Mouse (Mus musculus): Measurements from ENCODE around the gene Coa3.

The Coa3 gene

DNA sequence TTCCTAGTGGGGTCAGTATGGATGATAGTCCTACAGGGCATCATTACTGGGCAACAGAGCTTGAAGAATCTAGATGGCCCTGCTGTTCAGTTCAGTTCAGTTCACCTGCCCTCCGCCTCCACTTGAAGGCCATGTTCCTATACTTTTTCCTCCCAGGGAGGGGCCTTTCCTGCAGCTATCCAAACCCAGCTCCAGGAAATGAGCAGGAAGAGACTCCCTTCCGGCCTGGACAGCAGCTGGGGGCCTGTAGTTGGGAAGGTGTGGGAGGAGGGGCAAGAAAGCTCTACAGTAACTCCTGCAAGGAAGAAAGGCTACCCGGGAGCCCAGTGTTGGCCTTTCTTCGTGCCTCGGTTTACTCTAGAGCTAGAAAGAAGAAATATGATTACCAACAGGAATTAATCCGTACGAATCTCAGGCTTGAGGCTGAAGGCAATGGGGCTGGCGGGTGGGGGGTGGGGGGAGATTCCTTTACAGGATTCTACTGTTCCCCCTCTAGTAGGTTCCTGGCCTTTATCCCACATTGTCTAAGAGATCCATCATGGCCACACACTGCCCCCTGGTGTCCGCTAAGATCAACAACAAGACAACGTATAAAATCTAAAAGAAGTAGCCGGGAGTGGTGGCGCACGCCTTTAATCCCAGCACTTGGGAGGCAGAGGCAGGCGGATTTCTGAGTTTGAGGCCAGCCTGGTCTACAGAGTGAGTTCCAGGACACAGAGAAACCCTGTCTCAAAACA lies 30.5 kb downstream of the Coa3 start:
- DNase-seq, result peak; percentile 46

DNA sequence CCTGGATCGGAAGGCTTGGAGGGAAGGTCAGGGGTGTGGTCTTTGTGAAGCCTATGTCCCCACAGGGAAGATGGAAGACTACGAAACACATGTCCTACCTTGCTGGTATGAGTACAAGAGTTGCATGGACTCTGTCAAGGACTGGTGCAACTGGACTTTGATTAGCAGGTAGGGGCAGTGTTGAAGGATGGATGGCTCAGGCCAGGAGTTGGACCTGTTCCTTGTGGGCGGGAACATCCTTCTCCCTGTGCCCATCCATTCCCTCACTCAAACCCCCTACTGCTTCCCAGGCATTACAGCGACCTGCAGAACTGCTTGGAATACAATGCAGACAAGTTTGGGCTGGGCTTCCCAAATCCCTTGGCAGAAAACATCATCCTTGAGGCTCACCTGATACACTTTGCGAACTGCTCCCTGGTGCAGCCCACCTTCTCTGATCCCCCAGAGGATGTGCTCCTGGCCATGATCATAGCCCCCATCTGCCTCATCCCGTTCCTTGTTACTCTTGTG lies 31.3 kb downstream of the Coa3 start:
- no peak for DNase-seq

DNA sequence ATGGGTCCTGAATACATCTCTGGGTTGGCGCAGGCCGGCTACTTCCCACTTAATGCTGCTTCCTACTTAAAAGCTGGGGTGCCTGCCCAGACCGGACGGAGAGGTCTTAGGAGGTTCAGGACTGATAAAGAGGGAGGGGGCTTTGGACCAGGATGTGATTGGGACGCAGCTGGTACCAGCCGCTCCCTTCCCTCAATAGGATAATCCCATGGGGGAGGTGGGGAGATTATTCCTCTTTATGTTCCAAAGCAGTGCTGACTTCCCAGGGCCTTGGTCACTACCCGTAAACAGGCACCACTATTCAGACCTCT lies 32.3 kb downstream of the Coa3 start:
- no peak for DNase-seq

DNA sequence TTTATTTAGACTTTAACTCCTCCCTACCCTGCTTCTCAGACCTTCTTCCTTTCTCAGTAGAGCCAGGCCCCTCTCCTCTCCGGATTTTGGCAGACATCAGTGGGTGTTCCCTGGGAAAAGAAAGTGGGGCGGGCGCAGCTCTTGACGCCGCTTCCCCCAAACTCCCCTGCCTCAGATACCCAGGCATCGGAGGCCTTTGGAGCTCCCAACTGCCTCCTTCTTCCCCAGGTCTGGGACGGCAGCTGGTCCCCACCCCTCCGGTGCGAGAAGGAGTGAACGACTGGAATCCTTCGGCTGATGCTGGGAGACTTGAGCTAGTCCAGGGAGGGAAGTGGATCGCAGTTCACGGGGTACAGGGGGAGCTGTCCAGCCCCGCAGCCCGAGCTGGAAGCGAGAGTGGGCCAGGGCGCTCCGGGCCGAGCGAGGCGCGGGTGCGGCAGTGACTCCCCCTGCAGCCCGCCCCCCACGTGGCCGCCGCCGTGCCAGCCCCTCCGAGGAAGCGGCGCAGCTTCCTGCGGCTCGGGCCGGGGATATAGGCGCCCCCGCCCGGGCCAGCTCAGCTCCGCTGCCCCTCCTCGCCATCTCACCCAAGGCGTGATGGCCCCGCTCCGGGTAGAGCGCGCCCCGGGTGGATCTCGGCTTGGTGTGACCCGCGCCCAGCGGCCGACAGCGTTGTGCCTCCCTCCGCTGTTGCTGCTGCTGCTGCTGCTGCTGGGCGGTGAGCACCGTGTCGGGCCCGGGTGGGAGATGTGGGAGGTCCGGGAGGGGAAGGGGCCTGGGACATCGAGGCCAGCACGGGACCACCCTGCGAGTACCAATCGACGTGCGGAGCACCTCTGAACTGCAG lies 32.8 kb downstream of the Coa3 start, which contains the start of gene Ramp2:
TSS of gene Ramp2 (plus strand) at position 174 of the 847 bp plus-strand sequence.
- no peak for DNase-seq

DNA sequence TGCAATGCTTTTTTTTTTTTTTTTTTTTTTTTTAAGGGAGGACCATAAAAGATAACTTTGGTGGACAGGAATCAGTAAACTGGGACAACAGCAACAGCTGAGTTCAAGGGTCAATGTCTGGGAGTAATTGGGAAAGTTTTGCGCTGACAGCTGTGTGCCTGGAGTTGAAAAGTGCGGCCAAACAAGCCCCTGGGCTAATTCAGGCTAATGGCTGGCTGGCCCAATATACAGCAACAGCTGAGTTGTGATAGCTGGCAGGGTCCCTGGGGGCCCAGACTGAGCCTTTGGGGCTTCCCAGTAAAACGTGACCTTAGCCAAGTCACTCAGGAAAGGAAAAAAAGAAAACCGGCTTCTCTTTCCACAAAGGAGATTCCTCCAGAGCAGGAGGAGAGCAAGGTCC lies 33.8 kb downstream of the Coa3 start:
- DNase-seq, result no peak

DNA sequence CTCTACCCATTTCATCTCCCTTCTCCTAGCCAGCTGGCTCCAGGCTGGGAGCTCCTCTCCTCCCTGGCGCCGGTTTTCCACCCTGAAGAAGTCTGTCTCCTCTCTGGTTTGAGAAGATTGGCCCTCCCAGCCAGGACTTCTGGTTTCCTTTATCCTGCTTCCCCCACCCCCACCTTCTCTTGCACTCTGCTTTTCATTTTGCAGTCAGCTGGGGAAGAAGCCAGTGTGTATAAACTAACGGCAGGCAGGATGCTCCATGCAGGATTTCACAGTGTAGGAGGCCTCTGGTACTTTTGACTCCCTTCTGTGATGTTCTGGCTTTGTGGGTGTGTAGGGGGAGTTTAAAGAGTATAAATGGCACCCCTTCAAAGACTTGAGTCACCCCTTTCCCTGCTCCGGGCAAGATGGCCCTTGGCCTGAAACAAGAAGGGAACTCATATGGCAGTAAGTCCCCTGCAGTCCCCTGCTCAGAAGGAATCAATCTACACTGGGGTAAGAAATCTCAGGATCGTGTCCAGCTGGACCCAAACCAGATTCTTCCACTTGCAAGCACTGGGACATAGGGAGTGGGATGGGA lies 40.8 kb downstream of the Coa3 start:
- no peak for DNase-seq

DNA sequence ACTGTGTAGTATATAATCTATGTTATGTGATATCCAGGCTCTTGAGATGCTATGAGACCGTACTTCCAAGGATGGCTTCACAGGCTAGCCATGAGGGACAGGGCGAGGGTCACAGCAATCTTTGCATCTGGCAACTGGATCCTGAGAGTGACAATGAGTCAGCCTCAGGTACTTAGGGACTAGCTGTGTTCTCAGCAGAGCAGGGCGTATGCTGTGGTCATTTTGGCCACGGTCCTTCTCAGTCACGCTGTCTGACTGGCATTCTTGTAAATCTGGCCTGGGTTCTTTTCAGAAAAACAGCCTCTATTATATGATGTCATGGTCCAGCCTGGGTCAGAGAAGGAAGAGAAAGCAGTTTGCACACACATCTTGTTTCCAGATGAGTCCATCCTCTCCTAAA lies 42.1 kb downstream of the Coa3 start:
- no peak for DNase-seq

DNA sequence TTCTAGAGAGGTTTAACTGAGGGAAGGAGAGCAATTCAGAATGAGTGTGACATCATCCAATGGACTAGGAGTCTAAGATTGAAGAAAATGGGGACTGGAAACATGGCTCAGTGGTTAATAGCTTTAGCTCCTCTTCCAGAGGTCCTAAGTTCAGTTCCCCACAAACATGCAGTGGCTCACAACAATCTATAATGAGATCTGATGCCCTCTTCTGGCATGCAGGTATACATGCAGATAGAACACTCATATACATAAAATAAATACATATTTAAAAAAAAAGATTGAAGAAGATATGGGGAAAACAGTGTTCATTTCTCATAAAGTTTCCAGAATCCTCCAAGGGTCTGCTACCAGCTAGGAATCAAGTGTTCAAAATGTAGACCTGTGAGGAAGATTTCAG lies 43.5 kb downstream of the Coa3 start:
- DNase-seq, result no peak

DNA sequence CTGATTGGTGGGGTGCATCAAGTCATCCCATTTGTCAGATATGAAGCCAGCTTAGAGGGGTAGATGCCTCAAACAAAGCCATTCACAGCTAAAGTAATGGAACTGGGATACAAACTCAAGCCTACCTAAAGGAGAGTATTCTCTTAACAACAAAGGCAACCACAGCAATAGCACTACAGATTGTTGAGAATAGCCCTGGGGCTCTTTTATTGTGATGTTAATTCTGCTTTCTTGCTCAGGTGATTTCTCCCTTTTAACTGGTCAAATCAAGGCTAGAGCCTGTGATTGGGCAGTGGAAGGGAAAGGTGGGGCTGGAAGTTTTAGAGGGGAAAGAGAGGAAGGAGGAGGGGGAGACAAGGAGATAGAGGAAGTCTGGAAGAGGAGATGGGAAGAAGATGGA lies 44.8 kb downstream of the Coa3 start:
- no peak for DNase-seq

DNA sequence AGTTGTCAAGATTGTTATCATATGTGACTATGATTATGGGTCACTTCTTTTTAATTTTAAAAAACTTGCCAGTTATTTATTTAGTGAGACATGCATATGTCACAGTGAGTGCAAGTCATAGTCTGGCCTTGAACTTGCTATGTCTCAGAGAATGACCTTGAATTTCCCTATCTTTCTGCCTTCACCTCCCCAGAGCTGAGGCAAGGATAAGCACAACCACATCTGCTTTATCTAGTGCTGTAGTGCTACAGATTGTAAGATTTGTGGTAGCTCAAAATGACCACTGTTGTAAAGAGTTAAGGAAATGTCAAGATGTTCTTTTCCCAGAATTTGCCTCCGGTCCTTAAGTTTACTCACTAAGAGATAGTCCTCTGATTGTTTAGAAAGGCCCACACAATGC lies 45.7 kb downstream of the Coa3 start:
- no peak for DNase-seq

DNA sequence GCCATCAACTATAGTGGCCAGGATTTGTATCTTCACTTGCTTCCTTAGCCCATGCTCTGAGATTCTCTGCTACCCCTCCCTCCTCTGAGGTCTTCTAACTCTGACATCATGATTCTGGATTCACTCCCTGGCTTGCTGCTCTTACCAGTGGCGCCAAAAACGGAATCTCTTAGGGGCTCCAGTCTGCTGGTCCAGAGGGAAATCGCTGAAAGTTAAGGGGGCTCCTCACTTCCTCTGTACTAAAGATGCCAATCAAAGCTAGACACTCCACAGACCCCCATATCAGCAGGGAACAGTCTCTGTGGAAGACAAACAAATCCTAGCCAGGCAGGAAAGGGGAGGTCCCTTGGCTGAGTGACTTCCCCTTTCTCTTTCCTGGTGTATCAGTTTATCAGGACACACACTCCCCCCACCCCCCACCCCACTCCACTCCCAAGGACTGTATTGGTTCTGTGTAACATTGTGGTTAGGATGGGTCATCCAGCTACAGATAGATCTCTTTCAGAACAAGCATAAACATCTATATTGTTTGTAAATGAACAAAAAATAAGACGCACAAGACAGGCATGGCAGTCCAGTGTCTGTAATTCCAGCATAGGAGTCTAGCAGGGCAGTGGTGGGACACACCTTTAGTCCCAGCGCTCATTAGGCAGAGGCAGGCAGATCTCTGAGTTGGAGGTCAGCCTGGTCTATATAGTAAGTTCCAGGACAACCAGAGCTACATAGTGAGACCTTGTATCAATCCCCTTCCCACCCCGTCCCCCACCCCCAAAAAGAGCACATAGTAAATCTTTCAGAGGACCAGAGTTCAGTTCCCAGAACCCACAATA lies 46.7 kb downstream of the Coa3 start:
- DNase-seq, result no peak

DNA sequence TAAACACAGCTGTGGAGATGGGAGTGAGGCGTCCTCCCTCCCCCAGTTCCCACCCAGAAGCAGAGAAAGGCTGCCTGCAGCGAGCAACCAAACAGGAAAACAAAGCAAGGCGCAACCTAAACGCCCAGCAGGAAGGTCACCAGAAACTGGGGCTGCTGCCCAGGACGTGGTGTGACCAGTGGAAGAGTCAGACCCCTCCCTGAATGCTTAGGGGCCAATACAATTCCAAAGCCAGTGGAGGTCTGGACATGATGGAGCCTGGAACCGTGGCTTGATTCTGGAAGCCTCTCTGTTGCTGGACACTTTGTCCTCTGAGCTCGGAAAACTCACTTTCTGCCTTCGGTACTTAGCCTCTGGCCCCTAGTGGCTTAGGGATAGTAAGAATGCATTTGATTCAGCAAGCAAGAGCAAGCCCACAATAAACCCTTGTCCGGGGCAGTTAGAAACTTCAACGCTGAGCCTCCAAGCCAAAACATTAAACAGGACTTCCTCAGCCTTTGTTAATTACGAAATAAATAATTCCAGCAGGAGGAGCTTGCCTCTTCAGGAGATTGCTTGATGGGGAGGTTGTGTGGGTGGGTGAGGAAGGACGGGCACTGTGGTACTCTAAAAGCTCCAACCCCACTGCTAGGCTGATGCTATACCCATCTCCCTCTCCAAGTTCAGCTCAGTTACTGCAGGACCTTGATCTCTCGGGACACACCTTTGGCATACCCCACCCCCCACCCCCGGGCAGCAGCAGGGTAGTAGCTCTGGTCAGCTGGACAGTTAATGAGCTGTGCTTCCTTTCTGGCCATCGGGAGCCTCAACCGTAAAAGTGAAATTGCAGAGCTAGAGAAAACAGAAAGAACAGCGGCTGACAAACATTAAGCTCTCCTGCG lies 47.7 kb downstream of the Coa3 start:
- no peak for DNase-seq

DNA sequence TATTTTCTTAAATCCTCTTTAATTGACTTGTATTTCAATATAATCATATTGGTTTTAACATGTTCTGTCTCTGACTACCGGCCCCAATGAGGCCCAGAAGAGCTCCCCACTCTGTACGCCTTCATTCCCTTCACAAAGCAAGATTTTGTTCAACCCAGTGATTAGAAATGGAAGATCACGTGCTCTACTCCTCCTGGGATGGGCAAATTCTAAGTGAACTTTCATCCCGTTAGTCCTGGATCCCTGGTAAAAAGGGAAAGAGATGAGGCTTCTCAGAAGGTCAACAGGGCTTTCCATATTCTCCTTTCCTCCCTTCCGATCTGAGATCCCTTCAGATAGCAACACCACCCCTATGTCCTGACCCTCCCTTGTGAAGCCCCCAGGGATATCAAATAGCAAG lies 48.4 kb downstream of the Coa3 start:
- no peak for DNase-seq

DNA sequence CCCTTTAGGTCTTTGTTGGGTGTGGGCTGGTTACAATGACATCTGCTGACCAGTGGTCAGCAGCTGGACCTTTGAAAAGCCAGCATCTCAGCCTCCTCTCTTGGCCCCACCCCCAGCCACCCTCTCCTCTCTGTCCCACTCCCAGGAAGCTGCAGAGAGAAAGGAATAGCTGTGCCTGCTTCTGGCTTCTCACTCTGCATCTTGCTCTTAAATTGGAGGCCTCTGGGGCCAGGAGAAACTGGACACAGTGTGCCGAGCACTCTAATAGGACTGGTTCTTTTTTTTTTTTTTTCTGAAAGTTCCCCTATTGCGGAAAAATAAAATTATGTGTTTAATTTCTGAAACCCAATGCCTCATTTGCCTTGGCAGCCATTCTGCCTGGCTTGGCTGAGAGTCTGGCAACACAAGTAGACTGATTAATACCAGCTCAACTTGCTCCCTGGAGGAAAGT lies 48.8 kb downstream of the Coa3 start:
- no peak for DNase-seq

DNA sequence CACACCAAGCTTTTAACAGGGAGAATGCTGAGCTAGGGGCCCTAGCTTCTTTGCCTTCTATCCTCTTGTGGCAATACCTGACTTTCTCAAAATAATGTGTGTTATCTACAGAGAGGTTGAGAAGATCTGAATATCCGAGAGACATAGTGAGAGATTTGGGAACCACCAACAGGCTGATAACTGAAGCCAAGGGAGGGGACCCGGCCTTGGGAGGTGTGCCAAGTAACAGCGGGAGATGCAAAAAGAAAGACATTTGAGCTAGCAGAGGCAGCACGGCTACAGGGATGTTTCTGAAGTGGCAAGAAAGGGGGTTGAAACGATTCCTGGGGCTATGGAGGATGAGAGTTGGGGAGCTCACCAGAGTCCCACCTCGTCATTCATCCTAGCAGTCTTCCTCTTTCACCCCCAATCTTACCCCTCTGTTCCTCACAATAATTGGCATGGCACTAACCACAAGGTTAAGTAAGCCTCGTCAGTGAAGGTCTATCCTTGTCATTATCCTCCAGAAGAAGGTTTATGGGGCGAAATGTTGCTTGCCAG lies 49.5 kb downstream of the Coa3 start:
- DNase-seq, result no peak
